Mouse (Mus musculus): ENCODE measurements around the gene Grb2.

GRCm38 (mm10) chr11:115649706-115650105, 58.7 kb downstream of the Grb2 start:
- TF ChIP-seq CTCF (IDR thresholded peaks at IDR 0.05) (no peak), EP300 (IDR thresholded peaks at IDR 0.05) (no peak)

Measured in lung, postnatal 0 days (tissue).